Mouse (Mus musculus) urinary bladder, postnatal 14 days (tissue): ENCODE data around the gene Erbin.

Experiments used
- DNase-seq: peaks from one replicate; pipeline ENCODE4 v3.0.0; 2021; ENCODE audit warnings: low spot score

Gene Erbin

DNA sequence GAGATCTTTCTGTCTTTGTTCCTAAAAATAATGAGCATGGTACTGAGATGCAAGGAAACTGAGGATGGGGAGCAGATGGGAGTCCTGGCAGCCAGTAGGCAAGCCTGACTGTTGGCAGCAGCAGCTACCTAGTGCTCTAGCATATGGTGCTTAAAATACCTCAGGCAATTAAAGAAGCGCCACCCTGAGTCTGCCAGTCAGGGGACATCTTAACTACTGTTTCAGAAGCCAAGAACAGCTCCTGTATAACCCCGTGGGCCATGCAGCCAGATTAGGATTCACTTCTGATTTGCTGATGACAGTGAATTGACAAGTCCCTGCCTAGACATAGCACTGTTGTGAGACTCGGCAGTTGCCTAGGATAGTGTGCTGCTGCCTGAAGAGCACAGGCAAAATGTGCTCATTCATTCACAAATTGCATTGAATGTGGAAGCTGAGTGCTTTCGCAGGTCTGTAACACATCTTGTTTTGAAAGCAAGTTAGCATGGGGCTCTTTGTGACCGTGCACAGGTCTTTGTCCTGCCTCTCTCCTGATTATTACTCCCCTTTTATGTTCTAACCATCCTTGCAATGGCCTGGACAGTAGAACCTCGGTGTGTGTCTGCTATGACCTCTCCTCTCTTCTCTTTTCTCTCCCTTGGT, 114.0 kb downstream of the Erbin start:
- DNase-seq: no peak

DNA sequence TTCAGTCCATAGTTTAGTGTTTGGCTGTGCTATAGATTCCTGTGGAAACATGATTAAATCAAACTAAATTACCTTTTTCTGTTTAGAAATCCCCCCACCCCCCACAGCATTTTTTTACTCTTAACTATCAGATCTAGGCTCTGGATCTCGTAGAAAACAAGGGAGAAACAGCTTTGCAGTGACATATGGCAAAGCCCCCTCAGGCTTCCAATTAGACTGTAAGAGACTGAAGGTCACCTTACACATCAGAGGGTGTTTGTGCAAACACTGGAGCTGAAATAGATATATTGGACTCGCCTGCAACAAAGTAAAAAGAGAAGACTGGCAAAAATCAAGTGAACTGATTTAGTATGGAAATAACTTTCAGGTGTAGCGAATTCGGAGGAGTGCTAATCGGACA, 116.6 kb downstream of the Erbin start:
- no peak for DNase-seq

DNA sequence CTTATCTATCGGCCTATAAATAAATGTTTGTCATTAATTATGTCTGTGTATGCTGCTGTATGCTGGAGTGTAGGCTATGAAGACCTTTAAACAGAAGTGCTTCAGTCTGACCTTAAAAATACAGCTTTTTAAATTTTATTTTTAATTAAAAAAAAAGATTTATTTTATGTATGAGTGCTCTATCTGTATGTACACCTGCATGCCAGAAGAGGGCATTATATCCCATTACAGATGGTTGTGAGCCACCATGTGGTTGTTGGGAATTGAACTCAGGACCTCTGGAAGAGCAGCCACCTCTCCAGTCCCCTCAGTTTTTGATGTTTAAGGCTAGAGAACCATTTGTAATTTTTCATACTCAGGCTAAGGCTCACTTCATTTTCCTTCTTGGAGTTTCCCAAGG, 119.3 kb downstream of the Erbin start:
- no peak for DNase-seq

DNA sequence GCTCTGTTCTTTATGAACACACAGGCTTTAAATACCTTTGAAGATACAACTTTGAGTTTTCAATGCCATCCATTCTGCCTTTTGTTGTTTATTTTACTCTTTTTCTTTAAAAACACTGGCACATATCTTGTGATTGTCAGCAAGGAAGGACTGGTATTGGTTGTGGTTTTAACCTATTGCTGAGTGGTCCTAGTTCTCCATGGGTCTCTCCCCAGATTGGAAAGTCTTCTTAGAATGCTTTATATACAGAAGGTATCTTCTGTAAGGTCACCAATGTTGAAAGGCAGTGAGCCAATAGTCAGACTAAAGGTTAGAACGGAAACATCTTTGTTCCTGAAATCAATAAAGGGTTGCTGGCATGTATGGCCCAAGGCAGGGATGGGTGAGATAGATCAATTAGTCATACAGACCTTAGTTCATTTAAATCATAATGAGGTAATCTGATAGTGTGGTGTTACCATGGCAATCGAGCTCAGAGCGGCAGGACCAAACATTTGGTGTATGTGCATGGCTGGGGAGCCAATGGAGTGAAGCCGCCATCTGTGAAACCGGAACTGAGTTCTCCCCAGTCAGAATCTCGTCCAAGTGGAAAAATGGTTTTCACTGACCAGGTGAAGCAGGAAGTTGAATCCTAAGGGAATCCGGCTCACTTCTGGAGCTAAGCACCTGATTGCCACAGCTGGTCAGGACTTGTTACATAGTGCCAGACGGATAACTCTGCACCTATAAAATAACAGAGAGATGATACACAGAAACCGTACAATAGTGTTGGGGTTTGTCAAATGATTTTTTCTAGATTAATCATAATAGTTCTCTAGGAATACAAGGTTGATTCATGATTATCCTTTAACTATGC, 125.4 kb downstream of the Erbin start:
- no peak for DNase-seq

DNA sequence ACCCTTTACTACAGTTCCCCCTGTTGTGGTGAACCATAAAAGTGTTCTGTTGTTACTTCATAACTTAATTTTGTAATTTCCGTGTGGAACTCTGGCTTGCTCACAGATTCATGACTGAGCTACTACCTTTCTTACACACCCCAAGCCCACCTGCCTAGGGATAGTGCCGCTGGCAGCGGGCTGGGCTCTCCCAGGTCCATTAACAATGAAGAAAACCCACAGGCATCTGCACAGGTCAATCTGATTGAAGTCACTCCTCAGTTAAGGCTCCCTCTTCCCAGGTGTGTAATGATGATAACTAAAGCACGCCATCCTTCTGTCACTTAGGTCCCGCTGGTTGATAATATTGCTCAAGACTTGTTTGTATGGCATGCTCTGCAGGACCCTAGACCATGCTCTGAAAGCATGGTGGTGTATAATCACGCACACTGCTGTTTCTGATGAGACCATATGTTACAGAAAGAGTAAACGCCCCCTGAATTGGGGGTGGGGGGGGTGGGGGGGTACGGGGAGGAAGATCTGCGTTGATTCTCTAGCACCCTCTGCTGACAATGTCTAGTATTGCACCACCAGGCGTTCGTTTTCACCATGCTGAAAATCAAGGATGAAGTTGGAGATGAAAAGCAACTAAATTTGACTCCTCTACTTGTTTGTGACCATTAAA, 140.3 kb downstream of the Erbin start:
- DNase-seq: peak; percentile 29

DNA sequence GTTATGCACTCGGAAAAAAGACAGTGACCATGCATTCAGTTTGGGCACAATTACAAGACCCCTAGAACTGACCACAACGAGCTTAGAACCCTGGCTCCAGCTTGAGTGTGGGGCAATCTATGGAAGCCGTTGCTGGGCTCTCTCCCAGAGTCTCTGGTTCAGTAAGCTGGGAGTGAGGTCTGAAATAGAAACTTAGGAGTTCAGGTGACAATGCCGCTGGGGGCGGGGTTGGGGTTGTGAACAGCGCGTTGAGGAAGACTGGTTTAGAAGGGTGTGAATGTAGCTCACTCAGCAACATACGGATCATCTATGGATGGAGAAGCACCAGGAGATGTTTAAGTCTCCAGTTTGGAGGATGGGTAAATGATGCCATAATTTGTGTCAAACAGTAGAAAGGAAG, 143.2 kb downstream of the Erbin start:
- DNase-seq: no peak

DNA sequence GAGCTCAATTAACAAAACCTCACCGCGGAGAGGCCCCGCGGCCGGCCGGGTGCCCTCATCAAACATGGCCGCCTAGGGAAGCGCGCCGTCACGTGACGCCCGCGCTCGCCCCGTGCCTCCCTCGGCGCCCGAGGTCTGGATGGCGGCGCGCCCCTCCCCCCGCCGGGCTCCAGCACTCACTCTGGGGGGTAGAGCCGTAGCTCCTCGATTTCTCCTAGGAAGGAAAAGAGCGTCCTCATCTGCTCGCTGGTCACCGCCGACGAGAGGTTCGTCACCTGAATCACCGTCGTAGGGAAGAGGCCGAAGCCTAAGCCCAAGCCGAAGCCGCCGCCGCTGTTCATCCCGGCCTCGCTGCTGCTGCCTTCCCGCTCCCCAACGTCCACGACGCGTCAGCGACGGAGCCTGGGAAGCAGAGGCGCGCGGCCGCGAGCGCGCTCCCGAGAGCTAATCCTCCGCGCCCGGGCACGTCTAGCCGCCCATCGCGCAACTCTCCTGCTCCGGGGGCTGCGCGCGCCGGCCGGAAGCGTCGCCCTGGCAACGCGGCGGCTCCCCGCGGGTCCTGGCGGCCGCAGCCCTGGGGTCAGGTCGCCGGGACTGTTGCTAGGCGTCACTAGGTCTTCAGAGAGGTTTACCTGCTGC, 146.1 kb downstream of the Erbin start, which contains the start of gene Srek1:
Srek1 (minus strand) TSS at position 490 of the 639 bp plus-strand sequence.
- peak; percentile 95 for DNase-seq

DNA sequence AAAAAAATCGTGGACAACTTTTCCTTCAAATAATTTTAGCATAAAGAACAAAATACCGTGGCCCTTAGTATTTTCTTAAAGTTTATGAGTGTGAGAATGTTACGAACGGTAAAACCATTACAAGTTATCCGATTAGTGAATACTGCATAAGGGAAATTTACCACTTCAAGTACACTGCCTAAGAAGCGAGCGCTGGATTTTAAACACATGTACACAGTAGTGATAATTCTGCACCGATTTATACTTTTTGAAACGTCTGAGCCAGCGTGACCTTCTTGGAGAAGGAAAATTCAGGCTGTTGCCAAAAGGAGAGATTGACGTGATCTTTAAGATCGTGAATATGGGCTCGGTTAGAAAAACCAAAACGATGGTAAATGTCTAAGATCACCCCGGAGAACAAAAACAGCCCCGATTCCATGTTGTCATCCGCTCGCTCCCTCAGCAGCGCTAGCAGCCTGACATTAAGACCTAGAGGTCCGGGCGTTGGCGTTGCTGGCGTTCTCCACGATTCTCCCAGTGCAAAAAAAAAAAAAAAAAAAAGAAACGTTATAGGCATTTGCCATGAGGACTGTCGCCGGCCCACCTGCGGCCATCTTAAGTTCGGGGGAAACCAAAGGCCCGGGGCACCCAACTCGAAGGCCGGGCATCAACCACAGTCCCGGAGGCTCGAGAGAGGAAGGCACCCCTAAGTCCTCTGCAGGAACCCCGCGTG, 146.8 kb downstream of the Erbin start:
- DNase-seq: no peak

DNA sequence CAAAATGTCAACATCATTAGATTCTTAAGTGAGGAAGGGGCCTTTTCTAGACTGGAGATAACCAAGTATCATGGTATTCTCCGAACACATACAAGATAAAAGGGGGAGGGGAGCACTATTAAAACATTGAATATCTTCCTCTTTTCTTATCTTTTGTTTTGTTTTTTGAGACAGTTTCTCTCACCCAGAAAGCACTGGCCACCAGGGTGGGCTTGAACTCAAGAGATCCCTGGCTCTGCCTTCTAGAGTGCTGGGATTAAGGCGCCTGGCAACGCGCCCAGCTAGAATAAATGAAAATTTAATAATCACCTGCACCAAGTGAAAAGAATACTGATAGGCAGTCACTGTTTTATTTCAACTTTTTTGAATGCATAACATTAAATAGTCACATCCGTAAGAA, 147.4 kb downstream of the Erbin start:
- no peak for DNase-seq

DNA sequence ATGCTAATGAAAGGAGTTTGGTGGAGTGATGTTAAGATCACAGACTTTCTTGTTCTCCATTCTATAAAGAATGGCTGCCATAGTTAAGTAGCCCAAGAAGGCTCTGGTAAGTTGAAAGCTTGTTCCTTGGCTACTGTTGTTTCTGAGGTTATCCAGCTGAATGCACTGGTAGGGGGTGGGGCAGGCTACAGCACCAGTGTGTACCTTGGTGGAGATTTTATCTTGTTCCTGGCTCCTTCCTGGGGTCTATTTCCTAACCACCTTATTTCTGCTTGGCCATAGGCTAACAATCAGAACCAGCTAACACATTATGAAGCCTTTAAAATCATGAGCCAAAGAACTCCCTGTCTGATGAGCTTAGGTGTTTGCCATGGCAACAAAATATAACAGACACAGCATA, 149.5 kb downstream of the Erbin start:
- DNase-seq: no peak
